Mouse (Mus musculus): Measurements from ENCODE around the gene U2af2. TPM values are rescaled to one million over a fixed set of nuclear protein-coding genes. Genes with fewer than 3 reads are reported as not detected.

Gene U2af2
- polyA plus RNA-seq (2014; fragmentation: Nextera tagmentation; extraction: Ambion mirVana) = 124 and 133 TPM in 2 replicates

GRCm38 (mm10) chr7:5061774-5062359 lies at the start of gene U2af2:
TSS of gene U2af2 (plus strand) at chr7:5062143.
- H3K4me1 ChIP-seq (ENCODE audit: control insufficient read depth, insufficient read depth, low read length) = peaks cover 23% of the 10 kb centered on the region
- ATAC-seq (peak; percentile 81), DNase-seq (ENCODE audit: low spot score) (peak; percentile 95)
- peak within 1 kb of the TSS; percentile 98 for H3K27ac ChIP-seq (ENCODE audit: low read depth, low read length)
- peak within 1 kb of the TSS; percentile 93 for H3K9ac ChIP-seq (ENCODE audit: low read length)
- H3K4me2 ChIP-seq (ENCODE audit: low read length) = peak within 1 kb of the TSS; percentile 73
- H3K36me3 ChIP-seq (ENCODE audit: control insufficient read depth, insufficient read depth, low read length) = peaks cover 13% of the 10 kb centered on the region
- peaks cover 13% of the 10 kb centered on the region; the same call in 1 of the 2 replicates for H3K27me3 ChIP-seq (replicated peaks; ENCODE audit: control insufficient read depth, insufficient read depth, low read length)
- WGBS = under 1% methylated on average over 58 of the region's 65 CpGs
- H3K4me3 ChIP-seq (ENCODE audit: low read depth, low read length) = peak within 1 kb of the TSS; percentile 77
- H3K9me3 ChIP-seq (replicated peaks; ENCODE audit: control insufficient read depth, low read length) = no peaks in the 10 kb centered on the region

- Histone ChIP-seq H3K9ac (ENCODE audit: low read length) (no peak overlapping the region), H3K27me3 (replicated peaks; ENCODE audit: control insufficient read depth, insufficient read depth, low read length) (no peaks in the 10 kb centered on the region), H3K9me3 (replicated peaks; ENCODE audit: control insufficient read depth, low read length) (no peaks in the 10 kb centered on the region), H3K36me3 (ENCODE audit: control insufficient read depth, insufficient read depth, low read length) (peaks cover 50% of the 10 kb centered on the region), H3K4me3 (ENCODE audit: low read depth, low read length) (no peak overlapping the region), H3K4me1 (ENCODE audit: control insufficient read depth, insufficient read depth, low read length) (peaks cover 5% of the 10 kb centered on the region; the same call in 1 of the 2 replicates), H3K4me2 (ENCODE audit: low read length) (peak overlapping the region; percentile 52; the same call in 1 of the 2 replicates), H3K27ac (ENCODE audit: low read depth, low read length) (no peak overlapping the region)
- DNase-seq (ENCODE audit: low spot score) (no peak), ATAC-seq (no peak)
- WGBS = 92% methylated on average over 27 of the region's 27 CpGs
These were observed 49.0 kb upstream of the U2af2 start for GRCm38 (mm10) chr7:5012681-5013513.

GRCm38 (mm10) chr7:5014251-5015117 lies 47.5 kb upstream of the U2af2 start, which contains the start of the genes Zfp524 and Fiz1:
TSS of gene Zfp524 (plus strand) at chr7:5014415.
TSS of gene Fiz1 (minus strand) at chr7:5014697.
- Histone ChIP-seq H3K9ac (ENCODE audit: low read length) (peak within 1 kb of the TSS; percentile 88), H3K27me3 (replicated peaks; ENCODE audit: control insufficient read depth, insufficient read depth, low read length) (no peaks in the 10 kb centered on the region), H3K9me3 (replicated peaks; ENCODE audit: control insufficient read depth, low read length) (no peaks in the 10 kb centered on the region), H3K27ac (ENCODE audit: low read depth, low read length) (peak within 1 kb of the TSS; percentile 99), H3K36me3 (ENCODE audit: control insufficient read depth, insufficient read depth, low read length) (peaks cover 34% of the 10 kb centered on the region), H3K4me3 (ENCODE audit: low read depth, low read length) (peak within 1 kb of the TSS; percentile 70), H3K4me2 (ENCODE audit: low read length) (peak within 1 kb of the TSS; percentile 59), H3K4me1 (ENCODE audit: control insufficient read depth, insufficient read depth, low read length) (peaks cover 5% of the 10 kb centered on the region; the same call in 1 of the 2 replicates)
- WGBS = under 1% methylated on average over 42 of the region's 42 CpGs
- DNase-seq (ENCODE audit: low spot score) (peak; percentile 98), ATAC-seq (peak; percentile 84)

GRCm38 (mm10) chr7:5015118-5016001 lies 46.6 kb upstream of the U2af2 start, which contains the start of gene Gm44973:
TSS of gene Gm44973 (plus strand) at chr7:5015496.
- no peaks in the 10 kb centered on the region for H3K9me3 ChIP-seq (replicated peaks; ENCODE audit: control insufficient read depth, low read length)

GRCm38 (mm10) chr7:5016057-5016456 lies 45.9 kb upstream of the U2af2 start:
- ATAC-seq (no peak), DNase-seq (ENCODE audit: low spot score) (no peak)
- WGBS = 70% methylated on average over 3 of the region's 3 CpGs
- Histone ChIP-seq H3K4me2 (ENCODE audit: low read length) (peak overlapping the region; percentile 59), H3K4me1 (ENCODE audit: control insufficient read depth, insufficient read depth, low read length) (peaks cover 6% of the 10 kb centered on the region), H3K9me3 (replicated peaks; ENCODE audit: control insufficient read depth, low read length) (no peaks in the 10 kb centered on the region), H3K27me3 (replicated peaks; ENCODE audit: control insufficient read depth, insufficient read depth, low read length) (no peaks in the 10 kb centered on the region), H3K36me3 (ENCODE audit: control insufficient read depth, insufficient read depth, low read length) (peaks cover 19% of the 10 kb centered on the region), H3K27ac (ENCODE audit: low read depth, low read length) (peak overlapping the region; percentile 99), H3K9ac (ENCODE audit: low read length) (peak overlapping the region; percentile 70), H3K4me3 (ENCODE audit: low read depth, low read length) (peak overlapping the region; percentile 70)

More at GRCm38 (mm10) chr7:5015118-5016001, 46.6 kb upstream of the U2af2 start, which contains the start of gene Gm44973:
- Histone ChIP-seq H3K36me3 (ENCODE audit: control insufficient read depth, insufficient read depth, low read length) (peaks cover 26% of the 10 kb centered on the region), H3K4me3 (ENCODE audit: low read depth, low read length) (peak within 1 kb of the TSS; percentile 70), H3K9ac (ENCODE audit: low read length) (peak within 1 kb of the TSS; percentile 88), H3K27me3 (replicated peaks; ENCODE audit: control insufficient read depth, insufficient read depth, low read length) (no peaks in the 10 kb centered on the region), H3K27ac (ENCODE audit: low read depth, low read length) (peak within 1 kb of the TSS; percentile 99), H3K4me2 (ENCODE audit: low read length) (peak within 1 kb of the TSS; percentile 59), H3K4me1 (ENCODE audit: control insufficient read depth, insufficient read depth, low read length) (peaks cover 5% of the 10 kb centered on the region; the same call in 1 of the 2 replicates)
- peak; percentile 97 for DNase-seq (ENCODE audit: low spot score)
- WGBS = under 1% methylated on average over 60 of the region's 76 CpGs
- ATAC-seq = peak; percentile 78

GRCm38 (mm10) chr7:5016920-5017319 lies 45.0 kb upstream of the U2af2 start:
- no peak for DNase-seq (ENCODE audit: low spot score)
- Histone ChIP-seq H3K4me2 (ENCODE audit: low read length) (no peak overlapping the region), H3K4me1 (ENCODE audit: control insufficient read depth, insufficient read depth, low read length) (peaks cover 13% of the 10 kb centered on the region), H3K27me3 (replicated peaks; ENCODE audit: control insufficient read depth, insufficient read depth, low read length) (no peaks in the 10 kb centered on the region), H3K9me3 (replicated peaks; ENCODE audit: control insufficient read depth, low read length) (no peaks in the 10 kb centered on the region), H3K4me3 (ENCODE audit: low read depth, low read length) (no peak overlapping the region), H3K9ac (ENCODE audit: low read length) (no peak overlapping the region), H3K36me3 (ENCODE audit: control insufficient read depth, insufficient read depth, low read length) (peaks cover 12% of the 10 kb centered on the region), H3K27ac (ENCODE audit: low read depth, low read length) (no peak overlapping the region)
- ATAC-seq = no peak
- WGBS = 98% methylated on average over 2 of the region's 2 CpGs

GRCm38 (mm10) chr7:5017352-5017751 lies 44.6 kb upstream of the U2af2 start:
- H3K4me3 ChIP-seq (ENCODE audit: low read depth, low read length) = no peak overlapping the region
- H3K9me3 ChIP-seq (replicated peaks; ENCODE audit: control insufficient read depth, low read length) = no peaks in the 10 kb centered on the region
- H3K4me1 ChIP-seq (ENCODE audit: control insufficient read depth, insufficient read depth, low read length) = peaks cover 13% of the 10 kb centered on the region
- H3K27ac ChIP-seq (ENCODE audit: low read depth, low read length) = no peak overlapping the region
- peaks cover 12% of the 10 kb centered on the region for H3K36me3 ChIP-seq (ENCODE audit: control insufficient read depth, insufficient read depth, low read length)
- no peaks in the 10 kb centered on the region for H3K27me3 ChIP-seq (replicated peaks; ENCODE audit: control insufficient read depth, insufficient read depth, low read length)
- ATAC-seq (no peak), DNase-seq (ENCODE audit: low spot score) (no peak)
- H3K4me2 ChIP-seq (ENCODE audit: low read length) = no peak overlapping the region
- no peak overlapping the region for H3K9ac ChIP-seq (ENCODE audit: low read length)
- 94% methylated on average over 16 of the region's 16 CpGs for WGBS

Data from forebrain, embryonic 14.5 days (tissue).